Mouse (Mus musculus) heart, adult 10 weeks (tissue): ENCODE results near the gene Gm21943. TPM values are rescaled to one million over a fixed set of nuclear protein-coding genes. Genes with fewer than 3 reads are reported as not detected.

Source experiments
- polyA plus RNA-seq: library from polyadenylated mRNA; stranded (reverse); fragments of 350-450 nt; fragmentation: Illumina TruSeq; extraction: RNeasy Lipid Tissue Mini Kit (QIAGEN cat#74804); gene quantifications from one replicate; pipeline ENCODE4 v1.2.3, GENCODE M21; 2014; ENCODE audit warnings: low read depth, low replicate concordance

The Gm21943 gene
- not detected for polyA plus RNA-seq

GRCm38 (mm10) chrY:57533644-57534043 is at the start of gene Gm21943:
Gene Gm21943, minus strand, starts transcription at chrY:57533744.

Other genes starting within 250 kb of the Gm21943 start
- gene Gm28961, start 172.0 kb upstream of the Gm21943 start, polyA plus RNA-seq: not detected